Mouse (Mus musculus) heart, adult 11 months (tissue): ENCODE data around the gene Ptges3.

Experiments used
- DNase-seq: peaks from one replicate; pipeline ENCODE4 v3.0.0; 2022

Ptges3 gene

GRCm38 (mm10) chr10:128058601-128059151 is at the start of gene Ptges3:
TSS of gene Ptges3 (plus strand) at chr10:128058954.
- peak; percentile 100 for DNase-seq

- peak; percentile 86 for DNase-seq
These were observed 49.0 kb upstream of the Ptges3 start for GRCm38 (mm10) chr10:128009735-128010134.

- DNase-seq: peak; percentile 98
These were observed 43.5 kb upstream of the Ptges3 start, which contains the start of gene Prim1 for GRCm38 (mm10) chr10:128015068-128015934. TSS of gene Prim1 (plus strand) at chr10:128015168.

- DNase-seq: peak; percentile 73
These were observed 36.6 kb upstream of the Ptges3 start for GRCm38 (mm10) chr10:128022196-128022595.

GRCm38 (mm10) chr10:128023496-128023895 is 35.3 kb upstream of the Ptges3 start:
- DNase-seq: peak; percentile 83

GRCm38 (mm10) chr10:128029931-128030330 is 28.8 kb upstream of the Ptges3 start:
- peak; percentile 55 for DNase-seq

- peak; percentile 50 for DNase-seq
These were observed 27.9 kb upstream of the Ptges3 start for GRCm38 (mm10) chr10:128030860-128031259.

GRCm38 (mm10) chr10:128036746-128037425 is 21.9 kb upstream of the Ptges3 start:
- DNase-seq: peak; percentile 98

- no peak for DNase-seq
These were observed 20.8 kb upstream of the Ptges3 start for GRCm38 (mm10) chr10:128037921-128038320.

GRCm38 (mm10) chr10:128039167-128039566 is 19.6 kb upstream of the Ptges3 start:
- peak; percentile 94 for DNase-seq

GRCm38 (mm10) chr10:128039858-128040257 is 18.9 kb upstream of the Ptges3 start:
- DNase-seq: peak; percentile 79

GRCm38 (mm10) chr10:128040293-128040692 is 18.5 kb upstream of the Ptges3 start:
- peak; percentile 83 for DNase-seq

GRCm38 (mm10) chr10:128041636-128042035 is 17.1 kb upstream of the Ptges3 start:
- DNase-seq: peak; percentile 82

- peak; percentile 63 for DNase-seq
These were observed 16.3 kb upstream of the Ptges3 start for GRCm38 (mm10) chr10:128042466-128042865.

- peak; percentile 90 for DNase-seq
These were observed 15.5 kb upstream of the Ptges3 start for GRCm38 (mm10) chr10:128043041-128043835.

- no peak for DNase-seq
These were observed 10.6 kb upstream of the Ptges3 start for GRCm38 (mm10) chr10:128048157-128048556.

- no peak for DNase-seq
These were observed 9.0 kb upstream of the Ptges3 start for GRCm38 (mm10) chr10:128049741-128050140.

- DNase-seq: peak; percentile 8
These were observed 8.4 kb upstream of the Ptges3 start for GRCm38 (mm10) chr10:128050355-128050754.

GRCm38 (mm10) chr10:128051589-128051988 is 7.2 kb upstream of the Ptges3 start:
- DNase-seq: peak; percentile 74

- peak; percentile 7 for DNase-seq
These were observed 6.6 kb upstream of the Ptges3 start for GRCm38 (mm10) chr10:128052136-128052535.

GRCm38 (mm10) chr10:128053001-128053400 is 5.8 kb upstream of the Ptges3 start:
- peak; percentile 74 for DNase-seq

- no peak for DNase-seq
These were observed 570 bp upstream of the Ptges3 start for GRCm38 (mm10) chr10:128058184-128058583.
